Mouse (Mus musculus) small intestine, adult 2 months (tissue): ENCODE measurements at regions not wholly inside any gene's neighbourhood (a gene's known extent, or its start where the extent isn't known, plus 50 kb on each side); places are given as distances from the start of the nearest gene placed in this dataset.

Source experiments
- H3K27ac ChIP-seq: fragments of 200-500 bp; 2 replicates; pipeline ENCODE4 v1.5.1; 2012; ENCODE audit warnings: low read depth, low read length, control low read depth, inconsistent platforms; ENCODE audit not compliant: insufficient read depth
- H3K27me3 ChIP-seq: fragments of 200-500 bp; 2 replicates; pipeline ENCODE4 v1.6.1; 2012; ENCODE audit warnings: mild to moderate bottlenecking, moderate library complexity, low read length, inconsistent platforms; ENCODE audit not compliant: control insufficient read depth, insufficient read depth
- H3K36me3 ChIP-seq: fragments of 200-500 bp; 2 replicates; pipeline ENCODE4 v1.6.1; 2012; ENCODE audit warnings: mild to moderate bottlenecking, low read length, control low read depth, inconsistent platforms; ENCODE audit not compliant: control insufficient read depth, insufficient read depth
- H3K4me1 ChIP-seq: fragments of 200-500 bp; 2 replicates; pipeline ENCODE4 v1.6.1; 2012; ENCODE audit warnings: low read length, inconsistent platforms, mixed read lengths; ENCODE audit not compliant: control insufficient read depth, insufficient read depth, insufficient read length
- H3K4me3 ChIP-seq: fragments of 200-500 bp; 2 replicates; pipeline ENCODE4 v1.5.1; 2012; ENCODE audit warnings: low read depth, mild to moderate bottlenecking, control low read depth, inconsistent platforms, low read length, moderate library complexity
- CTCF ChIP-seq: fragments of 200-500 bp; IDR thresholded peaks from 2 replicates; pipeline ENCODE4 v1.5.1; 2012; ENCODE audit warnings: low read depth, mild to moderate bottlenecking, control low read depth, inconsistent platforms, low read length, moderate library complexity, mixed read lengths; ENCODE audit not compliant: insufficient replicate concordance, insufficient read length; ENCODE audit errors: extremely low read depth
- POLR2A ChIP-seq: fragments of 200-500 bp; IDR thresholded peaks from 2 replicates; pipeline ENCODE4 v1.6.1; 2012; ENCODE audit warnings: low read depth, mild to moderate bottlenecking, control low read depth, inconsistent platforms, low read length, moderate library complexity
- WGBS: fragments of 180-500 bp; shearing (Covaris S2); methylation state at CpG from one replicate; pipeline ENCODE4 v1.1.7; 2018; 5-methylcytosine and 5-hydroxymethylcytosine counted together

GRCm38 (mm10) chr11:114218732-114219506 lies 152.1 kb upstream of the Sdk2 start:
- WGBS: 44% methylated on average over 9 of the region's 9 CpGs
- 0 out of 2 replicates have a peak, but pooled peaks cover 5% of the 10 kb centered on the region for H3K27me3 ChIP-seq
- H3K36me3 ChIP-seq: no peaks in the 10 kb centered on the region
- no peak overlapping the region for H3K27ac ChIP-seq
- H3K4me3 ChIP-seq: no peak overlapping the region
- TF ChIP-seq POLR2A (no peak), CTCF (no peak)
- no peaks in the 10 kb centered on the region for H3K4me1 ChIP-seq

GRCm38 (mm10) chr11:114217245-114217757 lies 150.5 kb upstream of the Sdk2 start:
- no peaks in the 10 kb centered on the region for H3K4me1 ChIP-seq
- H3K27ac ChIP-seq: no peak overlapping the region
- no peaks in the 10 kb centered on the region for H3K36me3 ChIP-seq
- no peak overlapping the region for H3K4me3 ChIP-seq
- 17% methylated on average over 15 of the region's 15 CpGs for WGBS
- no peak for TF ChIP-seq POLR2A
- TF ChIP-seq CTCF: no peak
- 0 out of 2 replicates have a peak, but pooled peaks cover 5% of the 10 kb centered on the region for H3K27me3 ChIP-seq

GRCm38 (mm10) chr11:114216493-114216892 lies 149.6 kb upstream of the Sdk2 start:
- no peak overlapping the region for H3K27ac ChIP-seq
- no peaks in the 10 kb centered on the region for H3K36me3 ChIP-seq
- H3K4me1 ChIP-seq: no peaks in the 10 kb centered on the region
- no peak for TF ChIP-seq CTCF
- no peak overlapping the region for H3K4me3 ChIP-seq
- WGBS: 26% methylated on average over 7 of the region's 7 CpGs
- H3K27me3 ChIP-seq: 0 out of 2 replicates have a peak, but pooled peaks cover 5% of the 10 kb centered on the region

- Histone ChIP-seq H3K27me3 (0 out of 2 replicates have a peak, but pooled peaks cover 5% of the 10 kb centered on the region), H3K4me1 (no peaks in the 10 kb centered on the region), H3K4me3 (no peak overlapping the region), H3K36me3 (no peaks in the 10 kb centered on the region), H3K27ac (no peak overlapping the region)
- 81% methylated on average over 8 of the region's 8 CpGs for WGBS
- TF ChIP-seq POLR2A: no peak
- TF ChIP-seq CTCF: no peak
These were observed 148.4 kb upstream of the Sdk2 start for GRCm38 (mm10) chr11:114215256-114215655.

GRCm38 (mm10) chr11:114212136-114212535 lies 145.3 kb upstream of the Sdk2 start:
- no peak for TF ChIP-seq CTCF
- TF ChIP-seq POLR2A: no peak
- Histone ChIP-seq H3K36me3 (no peaks in the 10 kb centered on the region), H3K4me1 (no peaks in the 10 kb centered on the region), H3K4me3 (no peak overlapping the region), H3K27me3 (no peaks in the 10 kb centered on the region), H3K27ac (no peak overlapping the region)
- WGBS: 50% methylated on average over 2 of the region's 2 CpGs

- Histone ChIP-seq H3K27ac (no peak overlapping the region), H3K4me3 (no peak overlapping the region), H3K27me3 (no peaks in the 10 kb centered on the region), H3K36me3 (no peaks in the 10 kb centered on the region), H3K4me1 (no peaks in the 10 kb centered on the region)
- TF ChIP-seq CTCF (peak; percentile 83), POLR2A (no peak)
- WGBS: 47% methylated on average over 2 of the region's 2 CpGs
These were observed 138.3 kb upstream of the Sdk2 start for GRCm38 (mm10) chr11:114205192-114205591.

GRCm38 (mm10) chr11:114203416-114203815 lies 136.6 kb upstream of the Sdk2 start:
- no peaks in the 10 kb centered on the region for H3K36me3 ChIP-seq
- H3K27ac ChIP-seq: no peak overlapping the region
- 64% methylated on average over 9 of the region's 9 CpGs for WGBS
- H3K4me3 ChIP-seq: no peak overlapping the region
- H3K4me1 ChIP-seq: 0 out of 2 replicates have a peak, but pooled peaks cover 3% of the 10 kb centered on the region
- no peak for TF ChIP-seq CTCF
- no peak for TF ChIP-seq POLR2A
- no peaks in the 10 kb centered on the region for H3K27me3 ChIP-seq

GRCm38 (mm10) chr11:114202486-114202885 lies 135.6 kb upstream of the Sdk2 start:
- TF ChIP-seq CTCF (no peak), POLR2A (no peak)
- 90% methylated on average over 16 of the region's 16 CpGs for WGBS
- Histone ChIP-seq H3K27me3 (no peaks in the 10 kb centered on the region), H3K27ac (no peak overlapping the region), H3K4me1 (0 out of 2 replicates have a peak, but pooled peaks cover 3% of the 10 kb centered on the region), H3K4me3 (no peak overlapping the region), H3K36me3 (no peaks in the 10 kb centered on the region)
